Mouse (Mus musculus) liver, embryonic 16.5 days (tissue): ENCODE data around the gene Parpbp. TPM values are rescaled to one million over a fixed set of nuclear protein-coding genes. Genes with fewer than 3 reads are reported as not detected.

ENCODE experiments used
- ATAC-seq: fragments of 200-750 bp; cut with Nextera tagmentation; 2 replicates; pipeline ENCODE4 v1.8.0; 2017; ENCODE audit warnings: low read depth, mild to moderate bottlenecking, moderate number of reproducible peaks, moderate library complexity
- H3K27ac ChIP-seq: fragments of 300-500 bp; sonication (generic); 2 replicates; pipeline ENCODE4 v1.5.1; 2014; ENCODE audit warnings: mild to moderate bottlenecking, low read length
- H3K27me3 ChIP-seq: fragments of 300-500 bp; sonication (generic); 2 replicates; pipeline ENCODE4 v1.6.1; 2014; ENCODE audit warnings: low read depth, low read length, mixed read lengths; ENCODE audit not compliant: control insufficient read depth, insufficient read depth
- H3K36me3 ChIP-seq: fragments of 300-500 bp; sonication (generic); 2 replicates; pipeline ENCODE4 v1.6.1; 2014; ENCODE audit warnings: mild to moderate bottlenecking; ENCODE audit not compliant: control insufficient read depth, insufficient read depth
- H3K4me1 ChIP-seq: fragments of 300-500 bp; sonication (generic); 2 replicates; pipeline ENCODE4 v1.6.1; 2014; ENCODE audit warnings: low read depth, low read length, mixed read lengths; ENCODE audit not compliant: control insufficient read depth
- H3K4me2 ChIP-seq: fragments of 300-500 bp; sonication (generic); 2 replicates; pipeline ENCODE4 v1.6.1; 2014; ENCODE audit warnings: low read depth, low read length, mixed read lengths
- H3K4me3 ChIP-seq: fragments of 300-500 bp; sonication (generic); 2 replicates; pipeline ENCODE4 v1.5.1; 2014; ENCODE audit warnings: low read depth, mild to moderate bottlenecking, low read length
- H3K9ac ChIP-seq: fragments of 300-500 bp; sonication (generic); 2 replicates; pipeline ENCODE4 v1.6.1; 2014; ENCODE audit warnings: low read depth, low read length
- H3K9me3 ChIP-seq: fragments of 300-500 bp; sonication (generic); replicated peaks from 2 replicates; pipeline ENCODE4 v1.6.1; 2016; ENCODE audit warnings: low read length; ENCODE audit not compliant: control insufficient read depth
- WGBS: fragments of 180-500 bp; shearing (Covaris S2); extraction: QIAGEN DNeasy Blood & Tissue Kit; methylation state at CpG from one replicate; pipeline ENCODE4 v1.1.7; 2014; ENCODE audit not compliant: insufficient replicate concordance; 5-methylcytosine and 5-hydroxymethylcytosine counted together
- polyA plus RNA-seq: library from polyadenylated mRNA; unstranded; fragments of >200 nt; fragmentation: Nextera tagmentation; extraction: Ambion mirVana; gene quantifications from 2 replicates; pipeline ENCODE4 v1.2.1, GENCODE M21; 2015

Gene Parpbp
- polyA plus RNA-seq, 1 experiment from 2014 or later, result 11.2 TPM

- Histone ChIP-seq H3K4me3 (no peak overlapping the region), H3K9ac (no peak overlapping the region), H3K27ac (no peak overlapping the region), H3K9me3 (no peaks in the 10 kb centered on the region), H3K36me3 (no peaks in the 10 kb centered on the region), H3K4me1 (no peaks in the 10 kb centered on the region), H3K4me2 (no peak overlapping the region), H3K27me3 (no peaks in the 10 kb centered on the region)
- ATAC-seq, result no peak
- 63% methylated on average over 11 of the region's 11 CpGs for WGBS
Measured at GRCm38 (mm10) chr10:88046098-88046771, 100.5 kb downstream of the Parpbp start.

- H3K27me3 ChIP-seq, result no peaks in the 10 kb centered on the region
- no peak for ATAC-seq
- no peak overlapping the region for H3K4me2 ChIP-seq
- no peaks in the 10 kb centered on the region for H3K4me1 ChIP-seq
- H3K36me3 ChIP-seq, result no peaks in the 10 kb centered on the region
- WGBS, result 59% methylated on average over 4 of the region's 4 CpGs
- no peaks in the 10 kb centered on the region for H3K9me3 ChIP-seq
- H3K9ac ChIP-seq, result no peak overlapping the region
- no peak overlapping the region for H3K4me3 ChIP-seq
- no peak overlapping the region for H3K27ac ChIP-seq
Measured at GRCm38 (mm10) chr10:88044297-88044696, 102.4 kb downstream of the Parpbp start.

Other genes with a start within 250 kb of the Parpbp start
- gene Pmch, start 55.9 kb downstream of the Parpbp start, polyA plus RNA-seq, result 0.25 and 0.40 TPM in 2 replicates
- gene Nup37, start 51 bp upstream of the Parpbp start, polyA plus RNA-seq, result 22.9 and 26.6 TPM in 2 replicates
- 23.8 and 25.4 TPM in 2 replicates for gene Washc3, start 54.2 kb upstream of the Parpbp start, polyA plus RNA-seq
- 2.0 and 2.5 TPM in 2 replicates for gene Dram1, start 232.1 kb upstream of the Parpbp start, polyA plus RNA-seq
- 2.3 and 2.4 TPM in 2 replicates for gene Gnptab, start 232.2 kb upstream of the Parpbp start, polyA plus RNA-seq